Mouse (Mus musculus): Measurements from ENCODE around the gene Hspa5.

- TF ChIP-seq POLR2A (IDR thresholded peaks at IDR 0.05; ENCODE audit: control insufficient read depth, low read depth, low read length) (no peak), CTCF (IDR thresholded peaks at IDR 0.05; ENCODE audit: control insufficient read depth, insufficient read depth, insufficient replicate concordance, low read depth, low read length) (no peak)
Measured at GRCm38 (mm10) chr2:34800371-34800770, 28.6 kb downstream of the Hspa5 start.
